Mouse (Mus musculus) MEL (cell line): ENCODE measurements around the gene Faap24.

Source experiments
- CTCF ChIP-seq, 3 experiments: IDR thresholded peaks in 2 of 3; conservative IDR thresholded peaks in 1 of 3; 2 replicates each; pipeline ENCODE4 v1.5.1; 2011 to 2012; ENCODE audit warnings: low read length in 3 of 3, low read depth in 2 of 3, mild to moderate bottlenecking in 2 of 3, improper control_type of control experiment in 1 of 3, inconsistent platforms in 1 of 3, mixed read lengths in 1 of 3, moderate library complexity in 1 of 3; ENCODE audit not compliant: control insufficient read depth in 1 of 3, insufficient read depth in 1 of 3, poor library complexity in 1 of 3, severe bottlenecking in 1 of 3
- GABPA ChIP-seq: IDR thresholded peaks from 2 replicates; pipeline ENCODE4 v1.6.1; 2012; ENCODE audit warnings: low read depth, mild to moderate bottlenecking, inconsistent platforms, low read length, improper control_type of control experiment, moderate library complexity
- MAFK ChIP-seq: IDR thresholded peaks from 2 replicates; pipeline ENCODE4 v1.6.1; 2011; ENCODE audit warnings: low read depth, mild to moderate bottlenecking, low read length, improper control_type of control experiment, borderline replicate concordance
- MAX ChIP-seq: IDR thresholded peaks from 2 replicates; pipeline ENCODE4 v1.6.1; 2011; ENCODE audit warnings: low read length, improper control_type of control experiment
- NRF1 ChIP-seq: IDR thresholded peaks from 2 replicates; pipeline ENCODE4 v1.6.1; 2014; ENCODE audit warnings: low read depth, mild to moderate bottlenecking, inconsistent platforms, low read length, improper control_type of control experiment, moderate library complexity; ENCODE audit not compliant: poor library complexity, insufficient read depth, severe bottlenecking
- POLR2A ChIP-seq, 2 experiments: IDR thresholded peaks; 2 replicates each; pipeline ENCODE4 v1.6.1; 2011 to 2012; ENCODE audit warnings: low read length in 2 of 2, mild to moderate bottlenecking in 2 of 2, control low read depth in 1 of 2, improper control_type of control experiment in 1 of 2, low read depth in 1 of 2, moderate library complexity in 1 of 2; ENCODE audit not compliant: control insufficient read depth in 1 of 2, insufficient read depth in 1 of 2, poor library complexity in 1 of 2
- POLR2AphosphoS5 ChIP-seq: IDR thresholded peaks from 2 replicates; pipeline ENCODE4 v1.6.1; 2012; ENCODE audit warnings: low read depth, borderline replicate concordance, mild to moderate bottlenecking, inconsistent platforms, low read length, moderate library complexity, mixed read lengths
- RCOR1 ChIP-seq: IDR thresholded peaks from 2 replicates; pipeline ENCODE4 v1.6.1; 2012; ENCODE audit warnings: low read depth, mild to moderate bottlenecking, inconsistent platforms, low read length, improper control_type of control experiment
- TCF12 ChIP-seq: IDR thresholded peaks from 2 replicates; pipeline ENCODE4 v1.6.1; 2014; ENCODE audit warnings: low read depth, mild to moderate bottlenecking, inconsistent platforms, low read length, improper control_type of control experiment, moderate library complexity
- ZNF384 ChIP-seq: IDR thresholded peaks from 2 replicates; pipeline ENCODE4 v1.6.1; 2012; ENCODE audit warnings: low read depth, mild to moderate bottlenecking, inconsistent platforms, low read length, improper control_type of control experiment

DNA sequence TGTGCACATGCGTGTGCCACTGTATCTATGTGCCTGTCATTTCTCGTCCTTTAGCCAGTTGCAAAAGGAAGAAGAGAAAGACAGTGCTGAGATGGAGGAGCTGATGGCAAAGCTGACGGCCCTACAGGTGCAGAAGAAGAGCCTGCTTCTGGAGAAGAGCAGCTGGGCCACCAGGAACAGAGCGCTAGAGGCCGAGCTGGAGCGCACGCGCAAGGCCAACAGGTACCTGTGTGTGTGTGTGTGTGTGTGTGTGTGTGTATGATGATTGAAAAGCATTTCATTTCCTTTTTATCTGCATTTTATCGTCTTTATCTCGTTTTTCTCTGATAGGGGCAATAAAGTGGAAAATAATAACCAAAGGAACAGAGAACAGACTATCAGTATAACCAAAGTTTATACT lies 31.5 kb upstream of the Faap24 start:
- TF ChIP-seq POLR2A (IDR thresholded peaks at IDR 0.05; ENCODE audit: control insufficient read depth in 1 of 2, insufficient read depth in 1 of 2, low read depth in 1 of 2, low read length in 2 of 2, poor library complexity in 1 of 2) (no peak), NRF1 (no peak), MAX (no peak), POLR2AphosphoS5 (no peak), CTCF (IDR thresholded peaks at IDR 0.05 in 2 of 3, conservative IDR thresholded peaks at IDR 0.05 in 1 of 3; ENCODE audit: control insufficient read depth in 1 of 3, insufficient read depth in 1 of 3, low read depth in 2 of 3, low read length in 3 of 3, poor library complexity in 1 of 3, severe bottlenecking in 1 of 3) (no peak), ZNF384 (no peak), GABPA (no peak), RCOR1 (no peak), TCF12 (no peak), MAFK (no peak)
